Mouse (Mus musculus) ovary, adult 18-20 months (tissue): Measurements from ENCODE around the gene Fars2.

Source experiments
- DNase-seq: peaks from one replicate; pipeline ENCODE4 v3.0.0; 2022; ENCODE audit warnings: low spot score, mixed read lengths

The Fars2 gene

GRCm38 (mm10) chr13:36218347-36218746, 101.1 kb downstream of the Fars2 start:
- no peak for DNase-seq

DNA sequence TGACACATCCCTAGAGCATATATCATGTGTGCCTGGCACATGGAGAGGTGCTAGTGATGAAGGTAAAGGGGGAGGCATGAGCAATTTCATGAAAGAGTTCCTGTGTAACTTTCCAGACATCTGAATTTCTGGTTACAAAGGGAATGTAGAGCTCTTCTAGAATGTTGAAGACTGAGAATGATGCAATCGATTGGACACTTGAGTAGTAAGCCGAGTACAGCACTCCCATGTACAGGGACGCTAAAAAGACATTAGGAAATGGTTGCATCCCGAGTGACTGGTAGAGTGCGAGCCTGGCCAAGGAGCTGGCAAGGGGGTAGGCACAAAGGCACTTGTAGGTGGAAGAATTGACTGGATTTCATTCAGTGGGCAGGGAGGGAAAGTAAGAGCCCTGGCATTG, 102.3 kb downstream of the Fars2 start:
- no peak for DNase-seq

DNA sequence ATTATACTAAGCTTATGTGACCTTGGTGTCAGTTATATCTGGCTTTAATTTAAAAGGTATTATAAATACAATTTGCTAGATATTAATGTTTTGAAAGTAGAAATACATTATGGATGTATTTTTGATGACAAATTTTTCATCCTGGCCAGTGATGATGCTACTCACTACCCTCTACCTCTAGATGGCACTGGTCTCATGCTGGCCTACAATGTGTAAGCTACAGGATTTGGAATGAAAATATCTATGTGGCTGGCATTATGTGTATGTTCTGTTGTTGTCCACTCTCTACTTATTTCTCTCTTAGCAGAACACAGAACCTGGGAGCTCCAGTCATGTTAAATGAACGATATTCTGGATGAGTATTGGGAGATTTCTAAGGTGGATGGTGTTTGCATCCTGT, 104.7 kb downstream of the Fars2 start:
- DNase-seq, result no peak

DNA sequence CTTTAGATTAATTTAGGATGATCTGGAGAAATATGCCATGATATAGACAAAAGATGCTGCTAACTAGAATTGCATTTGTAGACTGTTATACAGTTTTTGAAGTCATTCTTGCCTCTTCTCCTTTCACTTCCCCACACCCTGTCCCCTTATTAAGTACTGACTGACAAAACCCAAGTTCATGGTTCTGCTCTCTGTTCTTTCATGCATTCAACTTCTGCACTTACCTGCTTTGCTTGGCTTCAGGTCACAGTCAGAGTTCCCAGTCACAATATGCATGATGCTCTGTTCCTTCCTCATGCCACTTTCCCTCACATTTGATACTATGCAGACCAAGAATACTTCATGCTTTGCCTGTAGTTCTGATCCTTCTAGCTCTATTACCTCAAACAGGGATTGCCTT, 105.5 kb downstream of the Fars2 start:
- DNase-seq, result no peak

DNA sequence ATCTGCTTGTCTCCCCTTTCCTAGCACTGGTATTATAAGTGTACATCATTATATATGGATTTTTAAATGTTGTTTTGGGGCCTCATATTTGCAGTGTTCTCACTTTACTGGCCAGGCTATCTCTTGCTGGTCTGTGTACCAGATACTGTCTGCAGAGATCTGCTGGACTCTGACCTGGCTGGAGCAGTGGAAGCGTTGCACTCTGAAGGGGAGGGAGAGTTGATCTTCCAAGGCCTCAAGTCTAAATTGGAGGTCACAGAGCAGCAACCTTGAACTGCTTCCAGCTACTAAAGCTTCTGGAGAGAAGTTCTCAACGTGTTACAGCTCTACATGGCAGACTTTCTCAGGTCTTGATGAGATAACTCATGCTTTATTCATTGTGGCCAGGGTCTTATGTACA, 107.2 kb downstream of the Fars2 start:
- DNase-seq, result peak; percentile 62

- peak; percentile 78 for DNase-seq
Measured at GRCm38 (mm10) chr13:36242261-36242660, 125.0 kb downstream of the Fars2 start.

- DNase-seq, result no peak
Measured at GRCm38 (mm10) chr13:36253936-36254335, 136.7 kb downstream of the Fars2 start.

DNA sequence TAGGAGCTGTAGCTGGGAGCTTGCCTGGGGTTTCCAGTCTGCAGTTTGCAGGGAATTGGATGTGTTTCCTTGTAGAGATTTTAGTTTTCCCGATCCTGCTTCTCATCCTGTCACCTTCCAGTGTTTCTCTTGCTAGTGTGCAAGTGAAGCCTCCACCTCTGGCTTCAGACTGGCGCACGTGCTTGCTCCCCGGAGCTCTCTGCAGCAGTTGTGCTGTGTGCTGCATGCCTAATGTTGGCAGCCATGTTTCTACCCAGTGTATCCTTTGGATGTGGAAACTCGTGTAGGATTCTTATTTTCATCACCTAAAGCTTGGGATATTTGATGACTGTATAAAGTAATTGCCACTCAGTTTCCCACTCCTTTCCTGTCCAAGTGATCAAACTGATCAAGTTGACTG, 140.0 kb downstream of the Fars2 start:
- DNase-seq, result no peak

DNA sequence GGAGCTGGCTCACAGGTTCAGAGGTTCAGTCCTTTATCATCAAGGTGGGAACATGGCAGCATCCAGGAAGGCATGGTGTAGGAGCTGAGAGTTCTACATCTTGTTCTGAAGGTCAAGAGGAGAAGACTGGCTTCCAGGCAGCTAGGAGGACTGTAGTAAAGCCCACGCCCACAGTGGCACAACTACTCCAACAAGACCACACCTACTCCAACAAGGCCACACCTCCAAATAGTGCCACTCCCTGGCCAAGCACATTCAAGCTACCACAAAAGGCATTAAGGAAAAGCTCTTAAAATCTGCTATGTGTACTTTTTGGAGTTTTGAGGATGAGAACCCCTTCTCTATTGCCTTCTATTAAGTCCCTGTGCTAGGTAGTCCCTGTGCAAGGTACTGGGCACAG, 142.5 kb downstream of the Fars2 start:
- DNase-seq, result no peak

DNA sequence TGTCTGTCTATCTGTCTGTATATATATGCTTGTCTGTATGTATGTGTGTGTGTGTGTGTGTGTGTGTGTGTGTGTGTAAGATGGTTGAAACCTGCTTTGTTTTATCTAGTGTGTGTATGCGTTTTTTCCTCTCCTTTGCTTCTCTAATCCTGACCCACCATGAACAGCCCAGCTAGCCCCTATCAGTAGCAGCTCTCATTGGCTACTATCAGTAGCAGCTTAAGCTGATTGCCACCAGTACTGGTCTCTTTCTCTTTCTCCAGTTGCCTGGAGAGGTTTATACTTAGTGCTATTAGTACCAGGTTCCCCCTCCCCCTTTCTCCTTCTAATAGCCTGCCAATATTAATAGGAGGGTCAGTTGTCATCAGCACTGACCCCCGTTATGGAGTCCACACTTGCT, 144.1 kb downstream of the Fars2 start:
- no peak for DNase-seq

- DNase-seq, result no peak
Measured at GRCm38 (mm10) chr13:36263240-36264095, 146.3 kb downstream of the Fars2 start.

GRCm38 (mm10) chr13:36264391-36264790, 147.2 kb downstream of the Fars2 start:
- no peak for DNase-seq

DNA sequence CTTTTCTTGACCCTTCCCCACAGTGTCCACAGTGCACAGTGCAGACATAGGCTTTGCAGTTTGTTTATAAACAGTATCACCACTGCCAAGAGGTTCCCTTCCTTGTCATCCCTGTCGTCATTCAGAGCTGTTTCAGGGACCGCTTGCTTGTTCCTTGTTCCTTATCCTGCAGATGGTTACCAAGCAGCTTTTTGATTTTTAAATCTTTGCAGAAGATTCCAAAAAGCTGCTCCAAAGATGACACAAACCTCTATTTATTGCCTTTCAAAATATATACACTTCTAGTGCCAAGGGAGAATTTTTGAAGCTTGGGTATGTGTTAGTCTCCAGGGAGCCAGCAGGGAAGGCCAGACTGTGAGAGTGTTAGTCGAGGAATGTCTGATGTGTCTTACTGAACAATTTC, 148.1 kb downstream of the Fars2 start:
- DNase-seq, result no peak

- DNase-seq, result no peak
Measured at GRCm38 (mm10) chr13:36267399-36267798, 150.2 kb downstream of the Fars2 start.

GRCm38 (mm10) chr13:36270867-36271266, 153.7 kb downstream of the Fars2 start:
- no peak for DNase-seq

DNA sequence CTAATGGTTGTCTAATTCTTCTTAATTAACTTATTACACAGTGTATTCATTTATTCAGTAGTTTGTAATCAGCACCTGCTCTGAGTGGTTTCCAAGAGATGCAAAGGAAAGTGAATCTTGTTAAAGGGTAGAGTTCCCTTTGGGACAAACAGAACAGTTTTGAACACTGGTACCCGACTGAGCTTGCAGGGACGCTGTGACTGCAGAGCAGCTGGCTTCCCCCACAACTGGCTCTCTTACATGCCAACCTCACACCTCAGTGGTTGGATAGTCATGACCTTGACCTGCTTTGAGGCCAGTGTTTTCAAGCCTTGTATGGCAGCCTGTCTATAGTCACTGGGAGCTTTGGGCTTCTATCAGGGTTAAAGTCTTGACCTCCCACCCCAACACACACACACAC, 156.3 kb downstream of the Fars2 start:
- no peak for DNase-seq

GRCm38 (mm10) chr13:36276194-36276593, 159.0 kb downstream of the Fars2 start:
- DNase-seq, result no peak

- no peak for DNase-seq
Measured at GRCm38 (mm10) chr13:36282018-36282417, 164.8 kb downstream of the Fars2 start.

GRCm38 (mm10) chr13:36282785-36283544, 165.8 kb downstream of the Fars2 start:
- no peak for DNase-seq

- DNase-seq, result no peak
Measured at GRCm38 (mm10) chr13:36283545-36284067, 166.4 kb downstream of the Fars2 start.

DNA sequence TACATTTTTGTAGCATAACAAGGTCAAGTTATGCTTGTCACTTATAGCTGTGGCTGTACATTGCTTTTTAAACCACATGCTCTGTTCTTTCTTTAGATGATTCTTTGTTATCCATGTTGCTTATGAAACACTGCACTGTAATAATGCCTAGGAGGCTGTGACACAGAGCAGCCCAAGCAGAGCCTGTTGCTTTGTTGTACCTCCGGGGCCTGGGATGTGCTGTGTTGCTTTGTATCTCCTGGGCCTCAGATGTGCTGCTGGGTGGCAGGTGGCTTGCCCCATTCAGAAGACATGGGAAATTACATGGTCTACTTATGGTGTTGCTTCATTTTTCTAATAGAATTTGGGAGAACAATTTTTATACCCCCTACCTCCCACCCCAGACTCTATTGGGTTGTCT, 166.9 kb downstream of the Fars2 start:
- DNase-seq, result no peak

DNA sequence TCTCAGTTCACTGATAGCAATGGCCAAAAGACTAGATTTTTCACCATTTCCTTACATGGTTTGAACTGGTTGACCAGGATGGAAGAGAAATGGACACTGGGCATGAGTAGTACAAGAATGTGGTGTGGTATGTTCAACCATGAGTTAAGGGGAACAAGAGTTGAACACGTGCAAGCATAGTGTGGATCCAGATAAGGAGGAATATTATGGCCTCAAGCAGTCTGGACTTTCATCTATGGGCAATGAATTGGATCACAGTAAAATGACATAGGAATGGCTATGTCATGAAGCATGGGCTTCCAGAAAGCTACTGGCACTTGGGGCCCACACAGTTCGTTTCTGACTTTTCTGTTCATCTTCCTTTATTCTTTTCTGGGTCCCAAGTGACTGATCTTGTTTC, 168.0 kb downstream of the Fars2 start:
- no peak for DNase-seq

DNA sequence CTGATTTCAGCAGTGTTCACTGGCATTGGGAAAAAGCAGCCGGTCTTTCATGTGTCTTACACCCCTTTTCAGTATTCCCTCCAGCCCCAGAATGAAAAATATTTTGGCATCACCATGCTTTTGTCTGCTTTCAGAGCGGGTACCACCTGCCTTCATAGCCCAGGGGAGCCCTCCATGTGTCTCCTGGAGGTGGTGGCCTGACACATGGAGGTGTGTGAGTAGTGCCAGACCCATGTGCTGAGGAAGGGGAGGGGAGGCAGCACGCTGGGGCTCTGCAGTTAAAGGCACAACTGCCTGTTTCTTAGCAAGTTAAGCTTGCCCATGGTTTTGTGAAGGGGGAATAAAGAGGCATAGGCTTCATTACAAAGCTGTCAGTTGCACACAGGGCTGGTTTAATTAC, 176.3 kb downstream of the Fars2 start:
- no peak for DNase-seq
